Mouse (Mus musculus): ENCODE measurements around the gene Thrsp.

DNA sequence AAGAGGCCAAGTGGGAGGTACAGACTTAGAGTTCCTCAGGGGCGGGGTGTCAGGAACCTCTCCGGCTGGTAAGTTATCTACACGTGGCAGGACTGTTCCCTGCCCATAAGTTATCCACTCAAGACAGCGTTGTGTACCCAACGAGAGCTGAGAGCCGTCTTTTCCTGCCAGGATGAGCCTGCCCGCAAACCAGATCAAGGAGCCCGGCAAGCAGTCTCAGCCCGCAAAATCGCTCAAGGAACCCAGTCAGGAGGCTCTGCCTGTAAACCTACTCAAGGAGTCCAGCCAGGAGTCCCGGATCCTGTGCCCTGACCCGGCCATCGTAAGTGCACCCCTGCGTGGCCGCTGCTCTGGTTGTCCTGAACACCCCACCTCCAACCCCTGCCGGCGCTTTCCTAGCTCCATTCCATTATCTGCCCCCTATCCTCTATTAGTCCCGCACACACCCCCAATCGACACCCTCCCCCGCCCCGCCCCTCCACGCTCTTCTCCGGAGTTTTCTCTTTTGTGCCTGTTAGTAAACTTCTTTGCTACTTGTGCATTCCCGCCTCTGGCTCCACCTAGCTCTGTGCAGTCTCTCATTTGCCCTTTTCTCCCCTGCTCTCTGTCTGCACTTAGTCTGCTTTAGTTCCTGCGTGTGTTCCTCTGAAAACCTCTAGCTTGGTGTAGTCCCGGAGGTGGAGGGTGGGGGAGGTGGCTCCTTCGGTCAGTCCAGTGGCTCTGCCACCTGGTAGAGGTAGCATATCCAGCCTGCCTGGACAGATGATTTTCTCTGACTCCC, 35.8 kb upstream of the Thrsp start:
- TF ChIP-seq CTCF (conservative IDR thresholded peaks at IDR 0.05; ENCODE audit: insufficient read depth, insufficient read length, low read depth, low read length) (no peak), POLR2A (IDR thresholded peaks at IDR 0.05; ENCODE audit: low read depth, low read length) (no peak)
